Mouse (Mus musculus) CH12.LX (cell line): ENCODE results near the gene Gsta4. TPM values are rescaled to one million over a fixed set of nuclear protein-coding genes. Genes with fewer than 3 reads are reported as not detected.

Experiments used
- DNase-seq: peaks from one replicate; pipeline ENCODE4 v3.0.0-alpha.2; 2013; ENCODE audit errors: extremely low read depth
- H3K27ac ChIP-seq: 2 replicates; pipeline ENCODE4 v1.5.1; 2012; ENCODE audit warnings: low read depth, mild to moderate bottlenecking, control low read depth, moderate library complexity; ENCODE audit not compliant: insufficient read depth
- H3K27me3 ChIP-seq: replicated peaks from 2 replicates; pipeline ENCODE3; 2012; ENCODE audit warnings: inconsistent platforms
- H3K36me3 ChIP-seq, 2 experiments: replicated peaks in 1 of 2; 2 replicates each; pipeline versions ENCODE3 to v1.6.1; 2012; ENCODE audit warnings: inconsistent platforms in 1 of 2, low read length in 1 of 2, mild to moderate bottlenecking in 1 of 2, mixed read lengths in 1 of 2, moderate library complexity in 1 of 2; ENCODE audit not compliant: control insufficient read depth in 1 of 2, insufficient read depth in 1 of 2
- H3K4me1 ChIP-seq, 2 experiments: 2 replicates each; pipeline ENCODE4 v1.6.1; 2012; ENCODE audit warnings: inconsistent platforms in 1 of 2, moderate library complexity in 1 of 2; ENCODE audit not compliant: insufficient read depth in 2 of 2, control insufficient read depth in 1 of 2
- H3K4me2 ChIP-seq: 2 replicates; pipeline ENCODE4 v1.6.1; 2012; ENCODE audit warnings: low read depth, mild to moderate bottlenecking, control low read depth; ENCODE audit not compliant: poor library complexity, insufficient read depth, severe bottlenecking
- H3K4me3 ChIP-seq, 3 experiments: fragments of 150-350 bp in 1 of 3; sonication (generic) in 1 of 3; replicated peaks in 1 of 3; 2 replicates each; pipeline versions ENCODE3 to v1.5.1; 2011 to 2012; ENCODE audit warnings: low read depth in 2 of 3, low read length in 2 of 3, mild to moderate bottlenecking in 2 of 3, moderate library complexity in 2 of 3, control low read depth in 1 of 3, improper control_type of control experiment in 1 of 3, inconsistent platforms in 1 of 3, mixed read lengths in 1 of 3; ENCODE audit not compliant: poor library complexity in 1 of 3
- H3K79me2 ChIP-seq: replicated peaks from 2 replicates; pipeline ENCODE4 v1.6.1; 2012; ENCODE audit warnings: mild to moderate bottlenecking, moderate library complexity; ENCODE audit not compliant: control insufficient read depth, poor library complexity, insufficient read depth, severe bottlenecking; ENCODE audit errors: extremely low read depth
- H3K9ac ChIP-seq: 2 replicates; pipeline ENCODE4 v1.6.1; 2012; ENCODE audit warnings: low read depth, mild to moderate bottlenecking, control low read depth, moderate library complexity; ENCODE audit not compliant: insufficient read depth
- H3K9me3 ChIP-seq: replicated peaks from 2 replicates; pipeline ENCODE3; 2012; ENCODE audit warnings: low read length, inconsistent platforms, mixed read lengths
- CHD2 ChIP-seq: IDR thresholded peaks from 2 replicates; pipeline ENCODE4 v1.6.1; 2011; ENCODE audit warnings: low read length, improper control_type of control experiment
- CTCF ChIP-seq, 2 experiments: IDR thresholded peaks in 1 of 2; conservative IDR thresholded peaks in 1 of 2; 2 replicates each; pipeline ENCODE4 v1.5.1; 2011 to 2012; ENCODE audit warnings: low read depth in 2 of 2, low read length in 2 of 2, improper control_type of control experiment in 1 of 2, inconsistent platforms in 1 of 2, mild to moderate bottlenecking in 1 of 2, moderate library complexity in 1 of 2
- EP300 ChIP-seq: IDR thresholded peaks from 2 replicates; pipeline ENCODE4 v1.6.1; 2011; ENCODE audit warnings: low read length, improper control_type of control experiment
- GABPA ChIP-seq: IDR thresholded peaks from 2 replicates; pipeline ENCODE4 v1.6.1; 2012; ENCODE audit warnings: low read depth, low read length, improper control_type of control experiment, inconsistent platforms; ENCODE audit not compliant: insufficient replicate concordance
- IRF4 ChIP-seq: IDR thresholded peaks from 2 replicates; pipeline ENCODE4 v1.6.1; 2014; ENCODE audit warnings: low read depth, mild to moderate bottlenecking, inconsistent platforms, low read length, improper control_type of control experiment
- JUN ChIP-seq: IDR thresholded peaks from 2 replicates; pipeline ENCODE4 v1.6.1; 2011; ENCODE audit warnings: low read depth, mild to moderate bottlenecking, low read length, improper control_type of control experiment, moderate library complexity; ENCODE audit not compliant: insufficient read depth
- JUND ChIP-seq: conservative IDR thresholded peaks from 2 replicates; pipeline ENCODE4 v1.6.1; 2011; ENCODE audit warnings: low read depth, low read length, improper control_type of control experiment
- MAFK ChIP-seq: IDR thresholded peaks from 2 replicates; pipeline ENCODE4 v1.6.1; 2011; ENCODE audit warnings: low read length, improper control_type of control experiment; ENCODE audit not compliant: insufficient replicate concordance
- MAX ChIP-seq: IDR thresholded peaks from 2 replicates; pipeline ENCODE4 v1.6.1; 2011; ENCODE audit warnings: low read length, improper control_type of control experiment
- MAZ ChIP-seq: IDR thresholded peaks from 2 replicates; pipeline ENCODE4 v1.6.1; 2012; ENCODE audit warnings: low read depth, mild to moderate bottlenecking, inconsistent platforms, low read length, improper control_type of control experiment, moderate library complexity
- MXI1 ChIP-seq: IDR thresholded peaks from 2 replicates; pipeline ENCODE4 v1.6.1; 2011; ENCODE audit warnings: mild to moderate bottlenecking, low read depth, low read length, improper control_type of control experiment
- NELFE ChIP-seq: IDR thresholded peaks from 2 replicates; pipeline ENCODE4 v1.6.1; 2011; ENCODE audit warnings: low read depth, low read length, improper control_type of control experiment
- NRF1 ChIP-seq: IDR thresholded peaks from 2 replicates; pipeline ENCODE4 v1.6.1; 2014; ENCODE audit warnings: low read depth, mild to moderate bottlenecking, inconsistent platforms, low read length, improper control_type of control experiment, moderate library complexity
- PAX5 ChIP-seq: IDR thresholded peaks from 2 replicates; pipeline ENCODE4 v1.6.1; 2012; ENCODE audit warnings: low read length, inconsistent platforms, mixed read lengths
- POLR2AphosphoS2 ChIP-seq: IDR thresholded peaks from 2 replicates; pipeline ENCODE4 v1.6.1; 2011; ENCODE audit warnings: low read depth, low read length, improper control_type of control experiment
- RAD21 ChIP-seq: IDR thresholded peaks from 2 replicates; pipeline ENCODE4 v1.6.1; 2011; ENCODE audit warnings: low read depth, mild to moderate bottlenecking, low read length, improper control_type of control experiment, moderate library complexity
- RCOR1 ChIP-seq: conservative IDR thresholded peaks from 2 replicates; pipeline ENCODE4 v1.6.1; 2012; ENCODE audit warnings: low read depth, mild to moderate bottlenecking, inconsistent platforms, low read length, improper control_type of control experiment
- SIN3A ChIP-seq: IDR thresholded peaks from 2 replicates; pipeline ENCODE4 v1.6.1; 2012; ENCODE audit warnings: low read length, improper control_type of control experiment, inconsistent platforms
- SMC3 ChIP-seq: IDR thresholded peaks from 2 replicates; pipeline ENCODE4 v1.6.1; 2011; ENCODE audit warnings: low read depth, low read length, improper control_type of control experiment
- TCF12 ChIP-seq: IDR thresholded peaks from 2 replicates; pipeline ENCODE4 v1.6.1; 2014; ENCODE audit warnings: low read depth, mild to moderate bottlenecking, inconsistent platforms, low read length, improper control_type of control experiment
- UBTF ChIP-seq: IDR thresholded peaks from 2 replicates; pipeline ENCODE4 v1.6.1; 2012; ENCODE audit warnings: low read depth, mild to moderate bottlenecking, inconsistent platforms, low read length, improper control_type of control experiment, moderate library complexity
- USF1 ChIP-seq: IDR thresholded peaks from 2 replicates; pipeline ENCODE4 v1.6.1; 2014; ENCODE audit warnings: low read depth, mild to moderate bottlenecking, inconsistent platforms, low read length, improper control_type of control experiment
- ZC3H11A ChIP-seq: IDR thresholded peaks from 2 replicates; pipeline ENCODE4 v1.6.1; 2012; ENCODE audit warnings: low read depth, mild to moderate bottlenecking, inconsistent platforms, low read length, improper control_type of control experiment
- ZNF384 ChIP-seq: IDR thresholded peaks from 2 replicates; pipeline ENCODE4 v1.6.1; 2012; ENCODE audit warnings: low read depth, low read length, improper control_type of control experiment, inconsistent platforms
- dilution Hi-C: fragments of 300-500 bp; cut with MboI; formaldehyde crosslinking; loops from 2 replicates; pipeline ENCODE4 v1.14.3; 2020; ENCODE audit warnings: low sequenced_read_pairs; ENCODE audit not compliant: extremely low pct_unique_long_range_greater_than_20kb, extremely low pct_ligation_motif_present
- in situ Hi-C: fragments of 300-500 bp; cut with MboI; formaldehyde crosslinking; loops from 3 replicates; pipeline ENCODE4 v1.14.3; 2019; ENCODE audit warnings: low sequenced_read_pairs, low pct_ligation_motif_present, low pct_unique_long_range_greater_than_20kb, mixed read lengths
- polyA plus RNA-seq: library from polyadenylated mRNA; unstranded; fragments of >175 nt; gene quantifications from 2 replicates; pipeline ENCODE4 v1.2.1, GENCODE M21; 2012; ENCODE audit warnings: low read depth; ENCODE audit not compliant: insufficient read length
- total RNA-seq, 2 experiments: library from RNA; depleted of rRNA; stranded (reverse); fragments of 300-350 nt in 1 of 2; fragments of >200 nt in 1 of 2; gene quantifications; 2 replicates each; pipeline ENCODE4 v1.2.3; 2012 to 2014

Gene Gsta4
- total and polyA plus RNA-seq, 3 experiments = 0.47 to 0.85 TPM; not detected in 1

GRCm38 (mm10) chr9:78167453-78167969, 15.1 kb upstream of the Gsta4 start:
- DNase-seq = no peak
- in situ Hi-C loops = no loop called here
- peaks cover 5 to 22% of the 10 kb centered on the region in 2 experiments for H3K36me3 ChIP-seq
- H3K9ac ChIP-seq = no peak overlapping the region
- no peak overlapping the region for H3K27ac ChIP-seq
- peaks cover 0 to 13% of the 10 kb centered on the region in 2 experiments; a peak in 1 of 4 replicates for H3K4me1 ChIP-seq
- H3K79me2 ChIP-seq = no peaks in the 10 kb centered on the region
- TF ChIP-seq JUN = no peak
- no peak for TF ChIP-seq IRF4
- TF ChIP-seq CTCF (conservative IDR thresholded peaks at IDR 0.05 in 1 of 2, IDR thresholded peaks at IDR 0.05 in 1 of 2; ENCODE audit: low read depth in 2 of 2, low read length in 2 of 2) = no peak
- TF ChIP-seq, all 38 proteins: peak for 0
- H3K9me3 ChIP-seq = peaks cover under 1% of the 10 kb centered on the region
- dilution Hi-C loops = no loop called here
- H3K4me3 ChIP-seq = no peak overlapping the region
- H3K4me2 ChIP-seq = no peak overlapping the region
- no peaks in the 10 kb centered on the region for H3K27me3 ChIP-seq

- H3K4me1 ChIP-seq = peaks cover 0 to 9% of the 10 kb centered on the region in 2 experiments; a peak in 1 of 4 replicates
- peaks cover 5 to 21% of the 10 kb centered on the region in 2 experiments for H3K36me3 ChIP-seq
- TF ChIP-seq MAX = no peak
- peak in 1 of 2 experiments; percentile 56; a peak in 2 of 4 replicates for TF ChIP-seq CTCF (conservative IDR thresholded peaks at IDR 0.05 in 1 of 2, IDR thresholded peaks at IDR 0.05 in 1 of 2; ENCODE audit: low read depth in 2 of 2, low read length in 2 of 2)
- TF ChIP-seq POLR2AphosphoS2 = no peak
- TF ChIP-seq RCOR1 = no peak
- no peak for TF ChIP-seq PAX5
- TF ChIP-seq TCF12 = no peak
- no peak for TF ChIP-seq SIN3A
- TF ChIP-seq EP300 = no peak
- no peak for TF ChIP-seq MAZ
- TF ChIP-seq JUN = no peak
- no peak for TF ChIP-seq MXI1
- TF ChIP-seq NRF1 = no peak
- TF ChIP-seq NELFE = no peak
- TF ChIP-seq MAFK = peak; percentile 57; the same call in 1 of the 2 replicates
- TF ChIP-seq GABPA = no peak
- no peak for TF ChIP-seq ZNF384
- TF ChIP-seq JUND = no peak
- no peak for TF ChIP-seq UBTF
- no peak for TF ChIP-seq CHD2
- TF ChIP-seq SMC3 = peak; percentile 28; the same call in 1 of the 2 replicates
- no peak for TF ChIP-seq USF1
- no peak for TF ChIP-seq ZC3H11A
- TF ChIP-seq RAD21 = peak; percentile 25
- in situ Hi-C loops = no loop called here
- H3K79me2 ChIP-seq = no peaks in the 10 kb centered on the region
- dilution Hi-C loops = no loop called here
- DNase-seq = no peak
- H3K9me3 ChIP-seq = peaks cover 3% of the 10 kb centered on the region
- no peak overlapping the region for H3K4me3 ChIP-seq
- no peak overlapping the region for H3K9ac ChIP-seq
- H3K27ac ChIP-seq = no peak overlapping the region
- H3K4me2 ChIP-seq = no peak overlapping the region
- H3K27me3 ChIP-seq = no peaks in the 10 kb centered on the region
Observed at GRCm38 (mm10) chr9:78168864-78169263, 13.7 kb upstream of the Gsta4 start.
